Mouse (Mus musculus): ENCODE data around the gene Ugt1a7c. TPM values are rescaled to one million over a fixed set of nuclear protein-coding genes. Genes with fewer than 3 reads are reported as not detected.

Ugt1a7c gene
- polyA plus RNA-seq, 1 experiment from 2014 or later, result 0.65 TPM

DNA sequence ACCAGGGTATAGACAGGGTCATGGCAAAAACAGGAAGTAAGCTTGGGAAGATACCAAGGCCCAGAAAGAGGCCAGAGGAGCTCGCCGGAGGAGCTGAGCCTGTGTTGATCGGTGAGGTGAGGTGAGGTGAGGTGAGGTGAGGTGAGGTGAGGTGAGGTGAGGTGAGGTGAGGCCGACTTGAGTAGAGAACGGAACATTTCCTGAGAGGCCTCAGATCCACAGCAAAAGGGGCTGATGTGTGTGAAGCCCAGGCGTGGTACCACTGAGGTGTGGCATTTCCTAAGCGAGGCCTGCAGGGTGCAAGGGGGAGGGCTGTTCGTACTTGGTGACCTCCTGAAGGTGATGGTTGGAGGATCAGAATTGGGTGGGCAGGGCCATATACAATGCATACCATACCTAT lies 158.2 kb downstream of the Ugt1a7c start:
- Histone ChIP-seq H3K36me3 (ENCODE audit: control insufficient read depth, insufficient read depth, low read length) (no peaks in the 10 kb centered on the region), H3K4me3 (ENCODE audit: low read depth, low read length) (no peak overlapping the region), H3K9me3 (ENCODE audit: control insufficient read depth, low read length) (peaks cover 97% of the 10 kb centered on the region), H3K4me1 (ENCODE audit: control insufficient read depth, insufficient read depth, low read length) (no peaks in the 10 kb centered on the region), H3K4me2 (ENCODE audit: low read depth) (no peak overlapping the region), H3K27me3 (ENCODE audit: control insufficient read depth, insufficient read depth, low read length) (no peaks in the 10 kb centered on the region), H3K9ac (ENCODE audit: low read length) (no peak overlapping the region), H3K27ac (ENCODE audit: low read depth, low read length) (no peak overlapping the region)
- ATAC-seq (ENCODE audit: insufficient read depth, low FRiP score, low TSS enrichment), result no peak
- no peak for DNase-seq (ENCODE audit: low spot score)
- 76% methylated on average over 8 of the region's 8 CpGs for WGBS

DNA sequence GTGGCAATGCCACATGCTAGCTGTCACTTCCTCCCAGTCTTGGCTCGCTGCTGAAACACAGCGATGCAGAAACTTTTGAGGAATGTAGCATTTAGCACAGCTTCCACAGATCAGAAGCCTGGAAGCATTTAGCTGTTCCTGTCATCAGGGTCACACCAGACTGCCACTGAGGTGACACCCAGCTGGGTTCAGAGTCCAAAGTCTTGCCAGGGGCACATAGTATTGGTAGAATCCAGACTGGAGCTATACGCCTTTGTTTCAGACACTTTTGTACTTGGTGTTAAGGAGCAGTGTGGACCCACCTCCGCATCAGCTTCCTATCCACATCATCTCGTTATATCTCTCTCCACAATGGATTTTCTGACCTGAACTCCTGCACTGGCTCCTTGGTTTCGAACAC lies 158.7 kb downstream of the Ugt1a7c start:
- H3K4me1 ChIP-seq (ENCODE audit: control insufficient read depth, insufficient read depth, low read length), result no peaks in the 10 kb centered on the region
- H3K36me3 ChIP-seq (ENCODE audit: control insufficient read depth, insufficient read depth, low read length), result no peaks in the 10 kb centered on the region
- no peak overlapping the region for H3K9ac ChIP-seq (ENCODE audit: low read length)
- H3K9me3 ChIP-seq (ENCODE audit: control insufficient read depth, low read length), result peaks cover 95% of the 10 kb centered on the region
- H3K4me3 ChIP-seq (ENCODE audit: low read depth, low read length), result no peak overlapping the region
- 75% methylated on average over 6 of the region's 6 CpGs for WGBS
- H3K4me2 ChIP-seq (ENCODE audit: low read depth), result no peak overlapping the region
- DNase-seq (ENCODE audit: low spot score) (no peak), ATAC-seq (ENCODE audit: insufficient read depth, low FRiP score, low TSS enrichment) (no peak)
- no peaks in the 10 kb centered on the region for H3K27me3 ChIP-seq (ENCODE audit: control insufficient read depth, insufficient read depth, low read length)
- H3K27ac ChIP-seq (ENCODE audit: low read depth, low read length), result no peak overlapping the region

DNA sequence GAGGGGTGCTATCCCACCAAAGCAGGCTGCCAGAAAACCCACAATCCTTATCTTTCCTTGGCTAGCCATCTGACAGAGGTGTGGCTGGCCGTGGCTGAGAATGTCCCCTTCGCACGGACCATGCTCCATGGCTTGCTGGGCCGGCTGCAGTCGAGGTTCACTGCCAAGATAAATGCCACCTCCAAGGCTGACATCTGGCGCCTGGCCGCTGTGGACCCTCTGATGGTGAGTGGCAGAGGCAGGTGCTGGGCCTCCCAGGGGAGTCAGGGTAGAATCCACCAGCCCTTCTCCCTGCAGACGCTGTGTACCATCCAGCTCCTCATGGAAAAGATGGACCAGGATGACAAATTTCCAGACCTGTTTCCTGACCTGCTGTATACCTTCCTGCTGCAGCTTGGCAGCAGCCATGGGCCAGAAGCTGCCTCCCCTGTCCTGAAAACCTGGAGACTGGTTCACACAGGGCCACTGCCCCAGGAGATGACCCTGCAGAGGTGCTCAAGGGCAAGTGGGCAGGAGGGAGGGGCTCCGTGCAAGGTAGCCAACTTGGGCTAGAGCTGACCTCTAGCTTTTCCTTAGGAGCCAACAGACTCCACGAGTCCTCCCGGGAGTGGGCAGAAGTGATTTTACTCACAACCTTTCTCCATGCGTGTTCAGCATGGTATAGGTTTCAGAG lies 160.1 kb downstream of the Ugt1a7c start:
- Histone ChIP-seq H3K27ac (ENCODE audit: low read depth, low read length) (no peak overlapping the region), H3K9ac (ENCODE audit: low read length) (no peak overlapping the region), H3K4me2 (ENCODE audit: low read depth) (no peak overlapping the region), H3K4me1 (ENCODE audit: control insufficient read depth, insufficient read depth, low read length) (no peaks in the 10 kb centered on the region), H3K36me3 (ENCODE audit: control insufficient read depth, insufficient read depth, low read length) (peaks cover 3% of the 10 kb centered on the region), H3K27me3 (ENCODE audit: control insufficient read depth, insufficient read depth, low read length) (no peaks in the 10 kb centered on the region), H3K4me3 (ENCODE audit: low read depth, low read length) (no peak overlapping the region), H3K9me3 (ENCODE audit: control insufficient read depth, low read length) (peaks cover 93% of the 10 kb centered on the region)
- ATAC-seq (ENCODE audit: insufficient read depth, low FRiP score, low TSS enrichment) (no peak), DNase-seq (ENCODE audit: low spot score) (no peak)
- WGBS, result 89% methylated on average over 12 of the region's 12 CpGs

DNA sequence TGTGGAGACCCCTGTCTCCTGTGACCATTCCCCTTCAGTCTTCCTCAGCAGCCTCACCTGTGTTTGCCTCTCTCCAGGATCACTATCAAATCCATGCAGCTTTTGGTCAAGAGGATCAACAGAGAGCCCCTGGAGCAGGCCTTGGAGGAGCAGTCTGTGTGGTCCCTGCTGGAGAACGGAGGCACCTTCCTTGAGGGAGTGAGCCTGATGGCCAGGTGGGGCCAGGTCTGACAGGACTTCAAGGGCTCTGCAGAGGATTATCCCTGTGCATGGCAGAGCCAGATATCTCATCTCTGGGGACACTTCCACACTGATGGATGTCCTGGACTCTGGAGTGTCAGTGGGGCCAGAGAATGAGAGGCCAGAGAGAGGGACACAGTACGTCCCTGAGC lies 160.6 kb downstream of the Ugt1a7c start:
- Histone ChIP-seq H3K9me3 (ENCODE audit: control insufficient read depth, low read length) (peaks cover 92% of the 10 kb centered on the region), H3K9ac (ENCODE audit: low read length) (no peak overlapping the region), H3K4me3 (ENCODE audit: low read depth, low read length) (no peak overlapping the region), H3K4me1 (ENCODE audit: control insufficient read depth, insufficient read depth, low read length) (no peaks in the 10 kb centered on the region), H3K27me3 (ENCODE audit: control insufficient read depth, insufficient read depth, low read length) (no peaks in the 10 kb centered on the region), H3K36me3 (ENCODE audit: control insufficient read depth, insufficient read depth, low read length) (peaks cover 5% of the 10 kb centered on the region), H3K27ac (ENCODE audit: low read depth, low read length) (no peak overlapping the region), H3K4me2 (ENCODE audit: low read depth) (no peak overlapping the region)
- WGBS, result 63% methylated on average over 2 of the region's 2 CpGs
- DNase-seq (ENCODE audit: low spot score) (no peak), ATAC-seq (ENCODE audit: insufficient read depth, low FRiP score, low TSS enrichment) (no peak)

DNA sequence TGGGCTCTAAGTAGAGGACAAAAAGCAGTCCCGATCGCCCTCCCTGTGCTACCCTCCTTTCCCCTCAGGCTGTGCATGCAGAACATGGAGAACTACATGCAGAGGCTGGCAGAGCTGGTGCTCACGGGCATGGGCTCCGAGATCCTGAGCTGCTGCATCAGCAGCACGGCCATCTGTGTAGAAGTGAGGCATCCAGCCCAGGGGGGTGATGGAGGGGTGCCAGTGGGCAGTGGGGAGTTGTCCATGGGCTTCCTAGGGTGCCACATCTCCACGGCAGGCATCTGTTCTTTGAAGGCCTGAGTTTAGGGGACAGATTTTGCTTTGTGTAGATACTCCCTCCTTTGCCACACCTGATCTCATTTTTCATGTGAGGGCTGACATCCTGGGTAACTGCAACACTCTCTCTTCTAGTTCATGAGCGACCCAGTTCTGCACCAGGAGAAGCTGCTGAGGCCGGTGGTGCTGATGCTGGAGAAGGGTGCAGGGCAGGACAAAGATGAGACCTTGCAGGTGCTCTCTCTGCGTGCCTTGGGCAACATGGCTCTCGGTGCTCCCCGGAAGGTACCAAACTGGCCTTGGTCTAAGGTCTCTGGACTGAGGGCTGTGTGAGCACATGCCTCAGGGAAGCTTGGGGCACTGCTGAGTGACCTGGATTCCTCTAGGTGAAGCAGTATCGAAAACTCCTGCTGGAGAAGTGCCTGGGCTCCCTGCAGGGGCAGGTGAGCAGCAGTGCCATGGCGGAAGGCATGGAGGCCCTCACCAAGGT lies 161.3 kb downstream of the Ugt1a7c start:
- no peak for ATAC-seq (ENCODE audit: insufficient read depth, low FRiP score, low TSS enrichment)
- Histone ChIP-seq H3K4me3 (ENCODE audit: low read depth, low read length) (no peak overlapping the region), H3K4me1 (ENCODE audit: control insufficient read depth, insufficient read depth, low read length) (no peaks in the 10 kb centered on the region), H3K4me2 (ENCODE audit: low read depth) (no peak overlapping the region), H3K27me3 (ENCODE audit: control insufficient read depth, insufficient read depth, low read length) (no peaks in the 10 kb centered on the region), H3K9me3 (ENCODE audit: control insufficient read depth, low read length) (peaks cover 89% of the 10 kb centered on the region), H3K36me3 (ENCODE audit: control insufficient read depth, insufficient read depth, low read length) (peaks cover 8% of the 10 kb centered on the region), H3K9ac (ENCODE audit: low read length) (no peak overlapping the region), H3K27ac (ENCODE audit: low read depth, low read length) (no peak overlapping the region)
- DNase-seq (ENCODE audit: low spot score), result no peak
- WGBS, result 79% methylated on average over 13 of the region's 13 CpGs

DNA sequence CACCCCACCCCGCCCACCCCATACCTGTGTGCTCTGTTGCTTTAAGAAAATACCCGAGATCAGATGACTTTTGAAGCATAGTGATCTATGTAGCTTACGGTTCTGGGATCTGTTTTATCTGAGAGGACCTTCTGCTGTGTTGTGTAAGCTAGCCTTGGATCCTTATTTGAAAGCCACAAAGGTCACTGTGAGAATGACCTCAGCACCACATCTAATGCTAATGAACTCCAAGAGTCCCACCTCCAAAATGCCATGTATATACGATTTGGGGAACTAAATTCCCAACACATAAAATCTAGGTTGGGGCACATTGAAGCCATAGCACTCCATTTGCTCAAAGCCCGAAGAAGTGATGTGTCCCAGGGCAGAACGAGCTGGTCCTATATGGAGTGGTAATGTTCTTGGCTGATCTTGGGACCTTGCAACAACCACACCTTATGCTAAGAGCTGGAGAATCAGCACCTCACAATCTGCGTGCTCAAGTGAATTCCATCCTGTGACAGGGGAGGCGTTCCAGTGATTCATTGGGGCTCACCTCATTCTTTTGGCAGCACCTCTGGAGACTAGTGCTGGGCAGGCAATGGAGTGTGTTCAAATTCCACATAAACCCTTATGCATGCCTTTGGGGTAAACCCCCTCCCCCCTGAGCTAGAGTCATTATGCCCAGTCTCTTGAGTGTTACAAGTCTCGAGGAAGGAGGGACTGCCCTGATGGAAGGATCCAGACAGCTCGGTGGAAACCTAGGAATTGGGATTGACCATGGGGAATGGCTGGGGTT lies 162.2 kb downstream of the Ugt1a7c start:
- Histone ChIP-seq H3K4me3 (ENCODE audit: low read depth, low read length) (no peak overlapping the region), H3K9me3 (ENCODE audit: control insufficient read depth, low read length) (peaks cover 89% of the 10 kb centered on the region), H3K27ac (ENCODE audit: low read depth, low read length) (no peak overlapping the region), H3K9ac (ENCODE audit: low read length) (no peak overlapping the region), H3K4me2 (ENCODE audit: low read depth) (no peak overlapping the region), H3K27me3 (ENCODE audit: control insufficient read depth, insufficient read depth, low read length) (no peaks in the 10 kb centered on the region), H3K4me1 (ENCODE audit: control insufficient read depth, insufficient read depth, low read length) (no peaks in the 10 kb centered on the region), H3K36me3 (ENCODE audit: control insufficient read depth, insufficient read depth, low read length) (peaks cover 14% of the 10 kb centered on the region)
- WGBS, result 78% methylated on average over 10 of the region's 10 CpGs
- DNase-seq (ENCODE audit: low spot score) (no peak), ATAC-seq (ENCODE audit: insufficient read depth, low FRiP score, low TSS enrichment) (no peak)

DNA sequence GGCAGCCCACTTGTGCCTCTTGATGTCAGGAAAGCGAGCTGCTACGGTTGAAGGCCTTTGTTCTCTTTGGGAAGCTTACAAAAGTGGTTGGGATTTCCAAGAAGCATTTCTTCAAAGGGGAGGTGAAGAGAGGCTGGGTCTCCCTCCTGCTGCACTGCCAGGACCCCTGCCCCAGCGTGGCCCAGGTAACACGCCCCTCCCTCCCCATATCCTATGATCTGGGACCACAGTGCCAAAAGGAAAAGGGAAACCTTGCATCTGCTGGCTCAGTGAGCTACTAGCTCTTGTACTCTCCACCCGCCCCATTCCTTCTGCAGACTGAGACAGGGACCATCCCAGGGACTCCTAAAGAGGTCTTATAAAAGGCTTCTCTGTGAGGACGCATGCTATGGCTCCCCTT lies 162.8 kb downstream of the Ugt1a7c start:
- H3K4me1 ChIP-seq (ENCODE audit: control insufficient read depth, insufficient read depth, low read length), result no peaks in the 10 kb centered on the region
- no peak overlapping the region for H3K9ac ChIP-seq (ENCODE audit: low read length)
- H3K9me3 ChIP-seq (ENCODE audit: control insufficient read depth, low read length), result peaks cover 83% of the 10 kb centered on the region
- 77% methylated on average over 6 of the region's 6 CpGs for WGBS
- no peak overlapping the region for H3K4me3 ChIP-seq (ENCODE audit: low read depth, low read length)
- H3K4me2 ChIP-seq (ENCODE audit: low read depth), result no peak overlapping the region
- H3K27me3 ChIP-seq (ENCODE audit: control insufficient read depth, insufficient read depth, low read length), result no peaks in the 10 kb centered on the region
- DNase-seq (ENCODE audit: low spot score) (no peak), ATAC-seq (ENCODE audit: insufficient read depth, low FRiP score, low TSS enrichment) (no peak)
- no peak overlapping the region for H3K27ac ChIP-seq (ENCODE audit: low read depth, low read length)
- peaks cover 20% of the 10 kb centered on the region for H3K36me3 ChIP-seq (ENCODE audit: control insufficient read depth, insufficient read depth, low read length)

DNA sequence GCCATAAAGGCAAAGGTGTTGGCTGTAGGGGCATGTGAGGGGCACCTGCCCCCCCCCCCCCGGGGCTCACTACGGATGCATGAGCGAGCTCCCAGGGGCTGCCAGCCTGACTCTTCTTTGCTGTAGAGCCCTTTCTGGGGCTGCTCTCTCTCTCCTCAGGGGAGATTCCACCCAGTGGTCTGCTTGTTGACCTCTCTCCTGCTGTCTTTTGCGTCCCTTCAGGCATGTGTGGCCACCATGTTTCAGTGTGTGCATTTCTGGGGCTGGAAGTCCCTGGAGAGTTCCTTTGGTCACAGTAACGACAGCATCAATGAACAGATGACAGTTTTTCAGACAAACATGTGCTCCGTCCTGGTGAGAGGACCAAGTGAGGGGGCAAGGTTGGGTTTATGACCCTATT lies 163.5 kb downstream of the Ugt1a7c start:
- no peak for ATAC-seq (ENCODE audit: insufficient read depth, low FRiP score, low TSS enrichment)
- H3K4me3 ChIP-seq (ENCODE audit: low read depth, low read length), result no peak overlapping the region
- WGBS, result 66% methylated on average over 6 of the region's 6 CpGs
- H3K4me2 ChIP-seq (ENCODE audit: low read depth), result no peak overlapping the region
- H3K4me1 ChIP-seq (ENCODE audit: control insufficient read depth, insufficient read depth, low read length), result no peaks in the 10 kb centered on the region
- peaks cover 78% of the 10 kb centered on the region for H3K9me3 ChIP-seq (ENCODE audit: control insufficient read depth, low read length)
- H3K27me3 ChIP-seq (ENCODE audit: control insufficient read depth, insufficient read depth, low read length), result no peaks in the 10 kb centered on the region
- H3K36me3 ChIP-seq (ENCODE audit: control insufficient read depth, insufficient read depth, low read length), result peaks cover 27% of the 10 kb centered on the region
- H3K9ac ChIP-seq (ENCODE audit: low read length), result no peak overlapping the region
- H3K27ac ChIP-seq (ENCODE audit: low read depth, low read length), result no peak overlapping the region
- DNase-seq (ENCODE audit: low spot score), result no peak
